Mouse (Mus musculus): Measurements from ENCODE around the gene Gpc5.
"Not testable (repeated sequence)": the region's sequence is repeated elsewhere in the genome, so short reads cannot be mapped to it uniquely, and the experiment has no call there.

The Gpc5 gene

DNA sequence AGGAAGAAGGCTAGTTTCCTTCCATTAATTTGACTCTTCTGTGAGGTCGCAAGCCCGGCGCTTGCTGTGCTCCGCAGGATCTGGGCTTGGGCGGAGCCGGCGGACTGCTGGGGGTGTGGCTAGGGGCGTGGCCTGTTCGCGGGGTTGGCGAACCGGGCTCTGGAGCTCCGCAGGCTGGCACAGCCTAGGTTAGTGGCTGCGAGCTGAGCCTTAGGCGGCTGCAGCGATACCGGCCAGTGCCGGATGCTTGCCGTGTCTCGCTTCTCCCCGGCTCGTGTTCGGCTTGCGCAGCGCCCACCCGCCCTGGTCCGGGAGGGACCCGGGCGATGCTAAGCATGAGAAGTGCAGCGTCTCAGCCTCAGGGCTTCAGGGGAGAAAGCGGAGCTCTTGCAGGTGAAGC, at the start of gene Gpc5:
Gene Gpc5 (plus strand): TSS at position 135 of the 400 bp plus-strand sequence.
- peak; percentile 91 for DNase-seq

DNA sequence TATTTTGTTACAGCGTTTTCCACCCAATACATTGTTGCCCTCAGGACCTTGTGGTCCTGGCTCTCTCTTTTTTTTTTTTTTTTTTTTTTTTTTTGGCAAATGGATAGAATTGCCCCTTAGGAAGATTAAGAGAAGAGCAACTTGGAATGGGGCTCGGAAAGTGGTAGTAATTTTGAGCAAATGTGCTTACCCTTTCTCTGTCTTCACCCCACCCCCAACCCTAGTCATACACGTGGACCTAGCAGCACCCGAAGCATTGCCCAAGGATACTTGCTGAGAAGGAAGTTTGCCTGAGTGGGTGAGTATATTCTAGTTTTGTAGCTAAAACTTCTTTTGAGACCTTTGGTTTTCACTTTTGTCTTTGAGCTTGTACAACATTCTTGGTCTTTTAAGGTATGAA, 49.4 kb upstream of the Gpc5 start:
- peak; percentile 19 for DNase-seq

DNA sequence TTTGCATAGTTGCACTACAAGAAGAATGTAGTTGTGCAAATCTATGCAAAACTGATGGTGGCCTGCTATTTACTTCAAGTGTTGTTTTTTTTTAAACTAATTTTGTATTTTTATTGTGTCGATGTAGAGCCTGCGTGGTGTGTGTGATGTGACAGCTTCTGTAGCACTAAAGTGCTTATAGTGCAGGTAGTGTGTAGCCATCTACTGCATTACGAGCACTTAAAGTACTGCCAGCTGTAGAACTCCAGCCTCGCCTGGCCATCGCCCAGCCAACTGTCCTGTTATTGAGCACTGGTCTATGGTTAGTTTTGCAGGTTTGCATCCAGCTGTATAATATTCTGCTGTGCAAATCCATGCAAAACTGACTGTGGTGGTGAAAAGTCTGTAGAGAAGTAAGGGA, 48.0 kb upstream of the Gpc5 start:
- no peak for DNase-seq

DNA sequence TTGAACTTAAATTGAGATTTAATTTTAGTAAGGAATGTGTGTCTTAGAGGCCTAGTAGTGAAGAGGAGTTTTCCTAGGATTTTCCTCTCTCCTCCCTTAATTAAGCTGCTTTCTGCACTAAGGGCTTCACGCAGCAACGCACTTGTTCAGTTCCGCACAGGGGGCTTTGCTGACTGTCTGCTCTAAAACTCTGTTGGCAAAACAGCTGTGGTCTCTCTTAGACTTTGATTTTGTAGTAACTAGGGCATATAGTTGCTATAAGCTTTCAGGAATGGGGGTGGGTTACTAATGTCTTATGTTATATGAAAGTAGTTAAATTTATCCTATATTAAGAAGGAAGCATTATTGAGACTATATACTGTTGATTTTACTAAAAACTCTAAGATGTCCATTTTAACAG, 46.3 kb upstream of the Gpc5 start:
- no peak for DNase-seq

DNA sequence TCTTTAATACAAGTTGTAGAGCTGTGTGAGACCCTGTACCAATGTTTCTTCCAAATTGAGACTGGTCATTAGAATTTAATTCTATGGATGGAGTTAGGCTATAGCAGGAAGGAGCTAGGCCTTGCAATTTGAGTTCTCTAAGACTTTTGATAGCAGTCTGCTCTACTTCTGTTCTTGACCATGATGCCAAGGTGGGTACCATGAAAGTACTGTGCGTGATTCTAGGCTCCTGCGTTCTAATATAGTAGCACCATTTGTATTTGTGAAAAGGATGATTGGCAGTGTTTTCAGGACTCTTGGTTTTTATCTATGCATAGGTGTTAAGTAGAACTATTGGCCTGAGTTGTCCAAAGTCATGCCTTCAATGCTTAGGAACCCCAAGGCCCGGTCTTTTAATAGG, 44.7 kb upstream of the Gpc5 start:
- DNase-seq: no peak

DNA sequence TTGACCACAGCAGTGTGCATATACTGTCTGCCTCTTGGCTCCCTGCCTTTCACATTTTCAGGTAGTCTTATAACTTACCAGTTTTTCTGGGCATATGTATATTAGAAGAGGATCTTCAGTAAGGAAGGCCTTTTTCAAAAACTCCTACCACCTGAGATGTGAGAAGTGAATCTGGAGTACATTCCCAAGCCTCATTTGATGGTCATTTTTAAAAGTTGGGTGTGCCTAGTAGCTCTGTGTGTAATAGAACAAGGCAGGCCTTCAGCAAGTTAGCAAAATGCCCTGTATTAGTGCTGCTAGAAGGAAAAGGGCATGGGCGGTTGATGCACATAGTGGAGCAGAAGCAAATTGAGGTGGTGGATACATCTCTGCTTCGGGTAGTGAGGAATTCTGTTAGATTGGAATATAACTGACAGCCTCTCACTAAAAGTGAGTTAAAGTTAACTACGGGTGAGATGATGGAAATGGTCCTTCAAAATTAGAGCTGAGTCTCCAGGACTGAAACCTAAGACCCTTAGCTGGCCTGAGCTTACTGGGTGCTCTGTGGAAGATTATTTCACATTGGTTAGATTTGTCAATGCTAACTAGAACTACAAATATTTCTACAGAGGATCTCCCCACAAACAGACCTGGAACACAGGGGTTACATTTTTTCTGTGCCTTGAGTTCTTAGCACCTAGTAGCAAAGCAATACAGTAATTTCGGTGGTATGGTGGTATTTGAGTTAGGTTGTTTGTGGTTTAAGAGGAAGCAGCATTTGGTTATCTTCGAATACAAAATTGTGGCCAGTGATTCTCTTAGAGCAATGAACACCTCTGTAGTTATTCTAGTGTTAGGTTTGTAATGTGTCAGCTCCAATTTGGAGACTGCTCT, 43.8 kb upstream of the Gpc5 start:
- no peak for DNase-seq

DNA sequence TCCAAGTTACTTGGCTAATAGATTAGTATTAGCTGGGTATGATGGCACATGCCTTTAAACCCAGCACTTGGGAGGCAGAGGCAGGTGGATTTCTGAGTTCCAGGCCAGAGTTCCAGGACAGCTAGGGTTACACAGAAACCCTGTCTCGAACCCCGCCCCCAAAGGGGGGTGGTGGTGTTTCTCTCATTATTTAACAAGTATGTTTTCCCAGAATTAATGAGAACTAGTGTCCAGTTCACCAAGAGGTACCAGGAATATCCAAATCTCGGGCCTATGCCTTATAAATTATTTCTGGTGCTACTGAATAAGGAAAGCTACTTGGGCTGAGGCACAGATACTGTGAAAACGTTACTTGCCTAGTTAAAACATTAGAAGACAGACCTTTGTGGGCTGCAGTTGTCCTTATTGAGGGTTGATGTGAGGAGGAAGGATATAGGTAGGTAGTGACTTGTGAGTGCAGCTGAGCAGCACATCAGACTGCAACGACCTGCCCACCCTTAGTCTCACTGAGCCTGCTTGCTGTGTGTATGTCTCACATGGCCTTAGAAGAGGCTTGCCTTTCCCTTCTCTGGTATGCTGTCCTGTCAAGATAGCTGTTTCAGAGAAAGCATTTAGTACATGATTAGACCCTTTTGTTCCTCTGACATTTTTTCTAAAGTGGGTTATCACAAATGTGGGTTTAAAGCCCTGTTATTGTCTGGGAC, 43.0 kb upstream of the Gpc5 start:
- no peak for DNase-seq

DNA sequence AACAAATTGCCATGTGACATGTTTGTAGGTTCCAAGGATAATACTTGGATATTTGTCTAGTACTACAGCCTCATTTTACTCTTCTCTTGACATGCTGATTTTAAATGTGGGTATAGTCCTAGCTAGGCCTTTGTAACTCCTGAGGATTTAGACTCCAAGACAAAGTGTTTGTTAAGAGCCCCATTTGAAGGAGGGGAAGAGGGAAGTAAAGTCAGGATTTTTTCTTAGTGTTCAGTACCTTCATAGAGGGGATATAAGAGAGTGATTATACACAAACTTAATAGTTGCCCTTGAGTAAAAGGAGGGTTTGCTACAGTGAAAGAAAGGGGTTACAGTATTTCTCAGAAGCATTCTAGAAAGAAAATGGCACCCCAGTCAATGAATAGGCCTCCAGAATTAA, 42.2 kb upstream of the Gpc5 start:
- no peak for DNase-seq

DNA sequence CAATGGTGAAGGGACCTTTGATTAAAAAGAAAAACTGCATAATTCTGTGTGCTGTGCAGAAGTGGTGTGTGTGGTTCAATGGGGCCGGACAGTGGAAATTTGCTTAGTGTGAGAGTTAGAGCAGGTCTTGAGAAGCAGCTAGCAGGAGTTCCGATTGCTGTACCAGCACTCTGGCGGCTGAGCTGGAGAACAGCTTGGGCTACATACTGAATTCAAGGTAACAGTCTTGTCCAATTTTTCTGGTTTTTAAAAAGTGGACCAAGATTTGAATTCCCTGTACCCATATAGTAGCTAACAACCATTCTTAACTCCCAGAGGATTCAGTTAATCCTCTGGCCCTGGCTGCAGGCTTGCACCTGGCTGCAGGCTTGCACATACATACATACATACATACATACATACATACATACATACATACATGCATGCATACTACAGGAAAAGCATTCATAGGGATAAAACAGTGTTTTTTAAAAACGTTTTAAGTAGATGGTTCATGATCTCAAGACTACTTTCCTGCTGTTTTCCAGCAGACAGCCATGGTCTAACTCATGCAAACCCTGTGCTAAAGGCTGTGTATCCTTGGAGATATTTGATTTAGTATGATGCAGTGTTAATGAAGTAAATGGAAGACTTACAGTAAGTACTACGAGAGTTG, 40.8 kb upstream of the Gpc5 start:
- DNase-seq: no peak

DNA sequence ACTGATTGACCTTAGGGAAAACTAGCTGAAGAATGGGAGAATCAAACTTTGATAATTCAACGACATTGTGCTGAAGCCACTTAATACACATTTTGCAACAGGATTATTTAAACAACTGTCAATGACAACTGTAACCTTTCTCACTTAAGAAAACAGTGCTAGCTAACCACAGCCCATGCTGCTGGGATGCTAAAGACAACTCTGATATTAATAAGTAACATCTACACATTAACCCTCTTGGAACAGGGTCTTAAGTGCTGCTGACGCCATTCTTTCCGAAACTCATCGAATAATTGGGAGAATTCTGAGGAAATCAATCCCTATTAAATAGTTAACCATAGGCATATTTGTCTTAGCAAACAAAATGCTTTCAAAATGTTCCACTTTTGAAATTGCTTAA, 39.6 kb upstream of the Gpc5 start:
- no peak for DNase-seq

DNA sequence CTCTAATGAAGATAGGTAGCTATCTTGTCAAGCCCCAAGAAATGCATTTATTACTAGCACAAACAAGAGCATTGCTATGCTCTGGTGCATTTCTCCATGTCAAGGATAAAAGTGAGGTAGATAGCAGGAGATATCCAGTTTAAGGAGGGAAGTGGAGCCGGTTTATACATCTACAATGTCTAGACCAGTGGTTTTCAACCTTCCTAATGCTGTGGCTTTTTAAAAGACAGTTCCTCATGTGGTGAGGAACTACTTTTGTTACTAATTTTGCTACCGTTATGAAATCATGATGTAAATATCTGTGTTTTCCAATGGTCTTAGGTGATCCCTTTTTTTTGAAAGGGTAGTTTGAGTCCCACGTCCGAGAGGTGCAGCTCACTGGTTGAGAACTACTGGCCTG, 37.8 kb upstream of the Gpc5 start:
- DNase-seq: no peak

DNA sequence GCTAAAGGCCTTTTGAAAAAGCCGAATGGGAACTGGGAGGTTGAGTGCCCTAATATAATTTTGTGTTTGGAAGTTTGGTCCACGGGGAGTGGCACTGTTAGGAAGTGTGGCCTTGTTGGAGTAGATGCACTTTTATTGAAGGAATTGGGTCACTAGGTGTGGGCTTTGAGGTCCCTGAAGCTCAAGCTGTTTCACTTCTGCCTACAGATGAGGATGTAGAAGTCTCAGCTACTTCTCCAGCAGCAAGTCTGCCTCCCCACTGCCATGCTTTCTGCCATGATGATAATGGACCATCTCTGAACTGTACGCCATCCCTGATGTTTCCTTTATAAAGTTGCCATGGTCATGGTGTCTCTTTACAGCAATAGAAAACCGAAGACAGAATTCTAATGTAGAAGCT, 34.5 kb upstream of the Gpc5 start:
- DNase-seq: no peak

DNA sequence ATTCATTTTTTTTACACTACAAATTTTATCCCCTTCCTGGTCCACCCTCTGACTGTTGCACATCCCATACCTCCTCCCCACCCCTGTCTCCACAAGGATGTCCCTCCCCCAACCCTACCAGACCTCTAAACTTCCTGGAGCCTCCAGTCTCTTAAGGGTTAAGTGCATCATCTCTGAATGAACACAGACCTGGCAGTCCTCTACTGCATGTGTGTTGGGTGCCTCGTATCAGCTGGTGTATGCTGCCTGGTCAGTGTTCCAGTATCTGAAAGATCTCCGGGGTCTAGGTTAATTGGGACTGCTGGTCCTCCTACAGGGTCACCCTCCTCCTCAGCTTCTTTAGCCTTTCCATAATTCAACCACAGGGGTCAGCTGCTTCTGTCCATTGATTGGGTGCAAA, 25.9 kb upstream of the Gpc5 start:
- DNase-seq: not testable (repeated sequence)

DNA sequence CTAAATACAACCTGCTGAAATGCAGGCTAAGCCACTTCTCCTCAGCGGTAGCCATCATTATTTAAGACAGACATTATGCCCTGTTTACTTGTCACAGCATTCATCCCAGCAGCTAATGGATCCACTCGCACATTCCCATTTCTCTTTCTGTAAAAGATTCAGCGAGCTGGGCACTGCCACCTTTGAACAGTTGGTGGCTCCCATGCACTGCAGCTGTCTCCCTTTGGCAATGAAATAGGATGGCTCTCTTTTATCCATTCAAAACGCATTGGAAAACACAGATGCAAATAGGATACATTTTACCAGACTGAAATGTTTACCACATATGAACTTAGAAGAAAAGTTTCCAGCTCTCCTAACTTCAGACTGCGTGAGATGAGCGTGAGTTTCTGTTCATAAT, 21.5 kb upstream of the Gpc5 start:
- DNase-seq: peak; percentile 42

DNA sequence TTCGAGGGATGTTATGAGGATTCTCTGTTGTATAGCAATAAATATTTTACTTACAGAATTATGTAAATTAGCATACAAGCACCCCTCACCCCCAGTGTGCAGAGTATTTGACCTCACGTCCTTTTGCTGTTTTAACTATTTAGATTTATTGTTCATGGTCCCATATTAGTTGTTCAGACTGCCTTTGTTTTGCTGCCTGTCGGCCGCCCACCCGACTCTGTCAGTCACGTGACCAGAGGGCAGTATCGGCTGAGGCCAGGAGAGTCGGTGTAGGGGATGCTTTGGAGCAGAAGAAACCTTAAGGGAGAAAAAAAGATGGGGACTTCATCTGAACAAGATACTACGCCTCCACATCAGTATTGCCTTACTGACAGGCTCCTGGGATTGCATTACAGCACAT, 14.7 kb upstream of the Gpc5 start:
- no peak for DNase-seq

DNA sequence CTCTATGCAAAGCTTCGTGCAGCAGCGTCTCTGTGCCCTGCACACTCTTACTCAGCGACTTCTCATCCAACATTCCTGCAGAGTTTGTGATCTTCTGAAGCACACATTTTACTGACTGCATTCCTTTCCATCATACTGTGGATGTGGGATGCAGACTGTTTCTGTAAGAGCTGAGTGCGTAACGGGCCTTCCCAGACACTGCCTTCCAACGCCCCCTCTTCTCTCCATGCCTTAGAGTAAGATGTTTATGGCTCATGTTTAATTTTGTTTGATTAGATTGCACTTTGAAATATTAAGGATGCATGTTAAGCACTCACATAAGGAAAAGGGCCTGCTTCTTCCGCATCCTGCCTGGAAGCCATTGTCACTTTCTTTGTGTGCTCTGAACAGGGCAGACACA, 14.0 kb upstream of the Gpc5 start:
- no peak for DNase-seq

DNA sequence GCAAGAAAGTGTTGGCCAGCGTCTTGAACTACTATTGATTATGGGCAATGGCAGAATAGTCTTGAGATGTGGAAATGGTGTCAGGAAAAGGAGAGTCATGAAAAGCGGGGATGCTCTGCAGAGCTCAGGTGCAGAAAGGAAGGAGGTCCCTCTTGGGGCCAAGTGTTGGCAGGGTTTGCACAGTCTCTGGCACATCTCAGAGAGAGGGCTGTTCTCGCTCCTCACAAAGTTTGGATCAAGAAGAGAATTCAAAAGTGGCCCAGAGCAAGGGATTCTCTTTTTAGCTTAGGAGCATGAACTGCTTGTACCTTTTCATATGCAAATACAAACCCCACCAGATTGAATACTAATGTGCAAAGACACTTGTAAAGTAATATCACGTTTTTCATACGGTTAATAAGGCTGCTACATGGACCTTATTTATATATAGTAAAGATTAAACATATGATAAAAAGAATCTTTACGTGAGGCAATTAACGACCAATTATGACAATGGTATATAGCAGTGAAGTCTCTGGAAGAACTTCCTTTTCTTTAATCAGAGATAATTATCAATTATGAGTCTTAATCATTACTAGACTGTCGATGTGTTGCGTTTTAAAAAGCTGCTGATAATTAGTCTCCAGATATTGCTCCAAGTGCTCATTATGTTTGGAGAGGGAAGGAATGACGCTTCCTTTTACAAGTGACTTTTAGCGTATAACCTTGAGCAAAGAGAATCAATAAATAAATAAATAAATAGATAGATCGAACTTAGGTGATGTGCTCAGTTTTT, 10.1 kb upstream of the Gpc5 start:
- no peak for DNase-seq

DNA sequence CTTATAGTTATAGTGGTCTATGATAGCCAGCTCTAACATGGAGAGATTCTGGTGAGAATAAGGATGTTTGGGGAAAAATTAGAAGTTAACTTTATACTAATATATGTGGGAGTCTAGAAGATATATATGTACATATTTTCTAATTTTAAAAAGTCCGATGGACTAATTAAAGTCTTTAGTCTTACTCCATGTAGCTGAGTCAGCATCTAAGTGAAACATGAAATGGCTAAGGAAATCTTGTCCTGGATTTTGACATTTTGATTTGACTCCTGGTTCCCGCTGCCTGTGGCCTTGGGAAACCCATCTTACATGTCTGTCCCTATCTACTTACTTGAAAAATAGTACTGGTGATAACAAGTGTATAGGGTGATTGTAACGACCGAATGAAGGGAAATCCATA, 1.5 kb upstream of the Gpc5 start:
- DNase-seq: no peak

DNA sequence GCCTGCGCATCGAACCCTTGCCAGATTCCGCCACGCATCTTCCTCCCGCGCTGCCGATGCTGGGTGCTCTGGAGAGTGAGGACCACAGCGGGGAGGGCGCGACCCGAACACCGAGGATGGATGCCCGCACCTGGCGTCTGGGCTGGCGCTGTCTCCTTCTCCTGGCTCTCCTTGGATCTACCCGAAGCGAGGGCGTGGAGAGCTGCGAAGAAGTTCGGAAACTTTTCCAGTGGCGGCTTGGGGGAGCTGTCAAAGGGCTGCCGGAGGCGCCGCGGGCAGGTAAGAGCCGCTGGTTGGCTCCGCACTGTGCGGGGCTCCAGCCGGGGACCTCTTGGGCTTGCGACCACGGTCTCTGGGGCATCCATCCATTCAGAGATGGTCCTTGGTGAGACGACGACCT, 495 bp downstream of the Gpc5 start:
- DNase-seq: peak; percentile 12

DNA sequence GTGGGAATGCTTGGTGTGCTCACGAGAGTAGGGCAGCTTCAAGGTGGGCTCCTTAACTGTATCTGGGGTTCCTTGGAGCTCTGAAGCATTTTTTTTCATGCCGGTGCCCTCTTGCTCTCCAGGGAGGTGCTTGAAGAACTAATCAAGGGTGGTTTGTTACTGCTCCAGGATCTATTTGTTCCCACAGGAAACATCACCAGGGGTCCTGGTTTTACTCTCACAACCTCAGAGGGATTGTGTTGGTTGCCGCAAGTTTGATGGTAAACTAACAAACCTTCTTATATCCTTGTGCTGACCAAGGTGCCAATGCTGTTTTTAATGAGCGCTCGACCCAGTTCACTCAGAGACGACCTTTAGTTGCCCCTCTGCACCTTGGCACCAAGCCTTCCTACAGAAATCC, 937 bp downstream of the Gpc5 start:
- DNase-seq: no peak

DNA sequence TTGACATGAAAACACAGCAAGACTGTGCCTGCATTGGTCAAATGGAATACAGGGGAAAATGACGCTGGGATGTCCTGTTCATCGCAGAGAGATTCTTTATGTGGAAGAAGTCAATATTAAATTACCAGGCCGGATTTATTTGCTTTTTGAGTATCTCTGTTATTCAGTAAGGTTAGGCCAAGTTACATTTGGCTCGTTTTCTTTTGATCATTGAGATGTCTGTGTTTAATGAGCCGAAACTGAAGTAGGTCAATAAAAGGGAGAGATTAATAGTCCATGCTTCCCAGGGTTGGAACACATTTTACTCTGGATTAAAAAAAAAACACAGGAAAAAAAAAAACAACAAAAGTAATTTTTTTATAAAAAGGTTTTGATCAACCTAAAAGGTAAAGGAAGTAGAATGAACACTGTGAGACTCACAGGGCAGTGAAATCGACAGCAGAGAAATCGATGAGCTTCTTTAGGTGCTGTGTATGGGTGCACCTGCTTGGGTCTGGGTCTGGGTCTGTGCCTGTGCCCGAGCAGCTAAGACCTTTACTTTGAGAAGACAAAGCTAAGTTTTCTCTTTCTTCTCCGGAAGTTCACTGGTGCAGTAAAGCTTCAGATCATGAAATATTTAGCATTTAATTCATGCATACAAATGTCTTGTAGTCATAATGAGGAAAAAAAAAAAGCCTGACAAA, 8.7 kb downstream of the Gpc5 start:
- DNase-seq: peak; percentile 29

DNA sequence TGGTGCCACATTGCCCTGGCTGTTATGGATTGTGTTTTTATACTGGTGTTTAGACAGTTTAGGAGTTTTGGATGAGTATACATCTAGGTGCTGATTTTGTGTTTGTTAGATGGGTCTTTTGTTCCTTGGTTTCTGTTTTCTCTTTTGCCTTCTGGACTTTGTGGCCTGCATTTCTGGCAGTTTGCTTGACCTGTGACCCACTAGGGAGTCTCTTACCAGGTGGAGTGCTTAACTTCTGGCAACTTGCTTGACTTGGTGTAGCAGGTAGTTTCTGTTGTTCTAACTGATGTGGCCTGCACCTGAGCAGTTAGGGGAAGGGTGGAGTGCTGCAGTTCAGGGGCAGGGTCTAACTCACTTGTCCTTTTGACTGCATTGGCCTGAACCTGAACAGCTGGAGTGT, 14.3 kb downstream of the Gpc5 start:
- peak; percentile 51 for DNase-seq

DNA sequence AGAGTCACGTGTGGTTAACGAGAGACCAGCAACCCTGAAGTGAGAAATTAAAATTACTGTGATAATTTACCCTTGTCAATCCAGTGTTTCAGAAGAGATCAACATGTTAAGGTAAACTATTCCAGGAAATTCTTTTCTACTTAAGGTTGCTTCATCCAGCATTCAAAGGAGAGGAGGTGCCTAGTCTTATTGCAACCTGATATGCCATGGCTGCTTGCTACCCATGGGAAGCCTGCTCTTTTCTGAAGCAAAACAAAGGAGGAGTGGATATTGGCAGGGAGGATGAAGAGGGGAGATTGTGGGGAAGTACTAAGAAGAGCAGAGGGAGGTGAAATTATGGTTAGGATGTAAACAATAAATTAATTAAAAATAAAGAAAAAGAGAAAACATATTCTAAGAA, 15.5 kb downstream of the Gpc5 start:
- DNase-seq: no peak
